Mouse (Mus musculus) erythroblast, embryonic 14.5 days (primary cell): ENCODE data around the gene Gm37240.

ENCODE experiments used
- GATA1 ChIP-seq: IDR thresholded peaks from 2 replicates; pipeline ENCODE4 v1.6.1; 2012; ENCODE audit warnings: low read length, inconsistent platforms, mixed read lengths
- TAL1 ChIP-seq: IDR thresholded peaks from 3 replicates; pipeline ENCODE4 v1.6.1; 2012; ENCODE audit warnings: low read length, inconsistent platforms, mixed read lengths

DNA sequence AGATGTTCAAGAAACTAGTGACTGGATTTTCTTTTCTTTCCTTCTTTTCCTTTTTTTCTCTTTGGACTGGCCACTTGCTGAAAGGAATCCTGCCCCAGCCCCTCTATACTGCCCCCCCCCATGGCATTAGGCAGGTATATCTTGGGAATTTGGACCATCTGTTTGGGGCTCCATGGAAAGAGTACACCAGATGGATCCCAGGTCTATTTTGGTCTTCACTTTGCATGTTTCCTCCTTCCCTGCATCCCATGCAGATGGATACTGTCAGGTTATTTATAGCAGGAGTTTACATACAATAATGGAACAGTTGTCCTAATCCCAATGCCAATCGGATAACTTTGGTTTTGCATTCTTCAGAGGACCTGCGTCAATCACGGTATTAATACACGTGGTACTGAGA lies 845.2 kb downstream of the Gm37240 start:
- TF ChIP-seq TAL1 (no peak), GATA1 (no peak)
